Mouse (Mus musculus) cerebellum, postnatal 10 days (tissue): ENCODE measurements around the gene Hk1.
A peak's percentile ranks its signal among the peaks of the same experiment; 100 is the strongest.
"Not testable (repeated sequence)": the region's sequence is repeated elsewhere in the genome, so short reads cannot be mapped to it uniquely, and the experiment has no call there.

Source experiments
- DNase-seq, 2 experiments: peaks; one replicate each; pipeline ENCODE4 v3.0.0; 2021; ENCODE audit warnings: mixed read lengths in 2 of 2

The Hk1 gene

DNA sequence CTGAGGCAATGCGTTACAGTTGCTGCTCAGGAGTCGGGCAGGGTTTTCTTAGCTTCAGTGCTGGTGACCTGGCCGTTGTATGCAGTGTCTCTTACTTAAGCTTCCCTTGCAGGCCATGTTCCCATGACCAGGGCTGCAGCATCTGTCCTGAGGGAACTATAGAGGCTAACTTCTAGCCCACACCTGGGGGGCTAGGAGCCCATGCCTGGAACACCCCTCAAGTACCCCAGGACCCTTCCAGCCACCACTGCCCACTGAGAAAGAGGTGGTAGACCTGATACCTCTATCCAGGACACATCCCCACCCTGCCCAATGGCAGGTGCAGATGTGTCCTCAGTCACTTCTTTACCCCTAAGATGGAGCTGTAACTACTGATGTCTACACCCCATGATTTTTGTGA, 38.7 kb downstream of the Hk1 start:
- no peak for DNase-seq

DNA sequence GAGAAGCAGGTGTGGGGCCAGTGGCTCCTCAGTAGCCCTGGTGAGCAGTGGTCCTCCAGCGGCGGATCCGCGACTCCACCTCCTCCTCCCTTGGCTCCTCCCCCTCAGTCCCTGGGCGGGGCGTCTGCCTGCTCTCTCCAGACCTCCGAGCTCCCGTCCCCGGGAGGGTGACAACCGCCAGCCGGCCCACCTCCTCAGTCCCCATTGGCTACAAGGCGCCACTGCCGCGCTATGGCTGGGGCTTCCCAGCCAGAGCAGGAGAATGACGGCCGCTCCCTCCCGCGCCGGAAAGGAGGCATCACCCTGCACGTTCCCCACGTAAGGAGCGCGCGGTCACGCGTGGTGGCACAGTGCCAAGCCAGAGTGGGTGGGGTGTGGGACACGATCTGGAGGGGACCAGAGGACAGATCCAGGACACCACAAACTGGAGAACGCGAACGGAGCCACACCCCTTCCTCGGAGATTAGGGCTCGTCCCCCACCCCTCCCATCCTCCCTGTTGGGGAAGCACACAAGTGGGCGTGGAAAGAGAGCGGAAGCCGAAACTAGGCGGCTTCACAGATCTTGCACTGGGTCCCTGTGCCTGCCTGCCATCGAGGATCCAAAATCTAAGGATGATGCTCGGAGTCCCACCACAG, 39.5 kb downstream of the Hk1 start:
- peak; percentile 97 to 99 for DNase-seq

DNA sequence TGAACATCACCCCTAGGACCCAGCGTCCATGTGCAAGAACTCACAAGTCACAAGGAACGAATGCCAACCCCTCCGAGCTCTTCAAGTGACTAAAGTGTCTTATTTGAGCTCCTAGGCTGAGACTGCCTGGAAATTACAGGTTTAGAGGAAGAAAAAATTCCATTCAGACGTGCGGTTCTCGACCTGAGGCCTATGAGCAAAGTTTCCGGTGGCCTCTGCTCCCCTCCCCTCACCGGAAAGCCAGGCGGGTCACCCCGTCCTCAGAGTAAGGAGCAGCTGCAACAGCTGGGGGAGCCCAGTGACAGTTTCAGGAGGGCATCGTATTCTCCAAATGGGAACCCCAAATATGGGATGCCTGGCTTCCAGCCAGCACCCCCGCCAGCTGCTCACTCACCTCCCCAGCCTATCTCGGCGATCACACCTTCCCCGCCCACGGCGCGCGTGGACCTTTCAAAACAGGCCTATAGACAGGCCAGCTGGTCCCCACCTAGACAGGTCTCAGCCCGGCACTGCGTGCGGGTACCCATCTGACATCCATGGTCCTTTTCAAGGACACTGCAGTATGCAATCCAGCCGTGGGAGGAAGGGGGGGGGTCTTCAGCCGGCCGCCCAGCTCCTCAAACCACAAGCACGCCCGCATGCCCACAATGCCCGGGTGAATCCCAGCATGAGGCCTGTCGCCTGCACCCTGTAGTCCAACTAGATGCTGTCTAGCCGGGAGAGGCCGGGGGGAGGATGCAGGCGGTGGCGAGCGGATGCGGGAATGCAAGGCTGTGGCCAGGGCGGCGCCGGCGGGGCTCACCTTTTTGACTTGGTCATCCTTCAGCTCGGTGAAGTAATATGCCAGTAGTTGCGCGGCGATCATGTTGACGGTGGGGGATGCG, 40.3 kb downstream of the Hk1 start:
- peak; percentile 72 to 75 for DNase-seq

DNA sequence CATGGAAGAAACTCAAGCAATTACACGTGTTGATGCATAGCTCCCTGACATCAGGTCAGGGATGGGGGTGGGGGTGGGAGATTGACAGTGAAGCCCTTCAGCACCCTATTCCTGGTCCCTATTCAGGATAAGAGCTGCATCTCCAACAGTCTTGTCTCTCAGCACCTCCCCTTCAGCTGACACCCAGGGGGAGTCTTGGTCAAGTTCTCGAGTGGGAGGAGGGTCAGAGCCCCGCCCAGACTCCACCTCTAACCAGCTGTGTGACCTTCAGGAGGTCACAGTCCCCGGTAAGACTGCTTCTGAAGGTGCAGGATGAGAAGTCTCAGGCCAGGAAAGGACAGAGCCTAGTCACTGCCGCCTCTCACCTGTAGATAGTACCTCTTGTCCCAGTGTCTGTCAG, 41.1 kb downstream of the Hk1 start:
- no peak for DNase-seq

DNA sequence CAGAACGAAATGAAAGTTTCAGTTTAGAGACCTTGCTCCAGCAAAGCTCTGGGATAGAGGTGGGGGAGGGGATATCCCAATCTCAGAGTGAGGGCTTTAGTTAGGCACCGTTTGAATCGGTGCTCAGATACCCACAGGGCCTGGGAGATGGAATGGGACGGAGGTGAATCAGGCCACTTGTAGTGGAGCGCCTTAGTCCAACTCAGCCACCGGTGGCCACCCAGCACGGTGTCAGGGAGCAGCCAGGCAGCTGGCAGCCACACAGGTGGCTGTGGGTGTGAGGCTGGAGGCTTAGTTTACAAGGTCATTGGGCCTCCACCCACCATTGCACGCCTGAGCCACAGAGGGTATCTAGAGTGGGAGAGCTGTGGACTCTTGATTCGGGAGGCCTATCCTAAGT, 41.5 kb downstream of the Hk1 start:
- no peak for DNase-seq

DNA sequence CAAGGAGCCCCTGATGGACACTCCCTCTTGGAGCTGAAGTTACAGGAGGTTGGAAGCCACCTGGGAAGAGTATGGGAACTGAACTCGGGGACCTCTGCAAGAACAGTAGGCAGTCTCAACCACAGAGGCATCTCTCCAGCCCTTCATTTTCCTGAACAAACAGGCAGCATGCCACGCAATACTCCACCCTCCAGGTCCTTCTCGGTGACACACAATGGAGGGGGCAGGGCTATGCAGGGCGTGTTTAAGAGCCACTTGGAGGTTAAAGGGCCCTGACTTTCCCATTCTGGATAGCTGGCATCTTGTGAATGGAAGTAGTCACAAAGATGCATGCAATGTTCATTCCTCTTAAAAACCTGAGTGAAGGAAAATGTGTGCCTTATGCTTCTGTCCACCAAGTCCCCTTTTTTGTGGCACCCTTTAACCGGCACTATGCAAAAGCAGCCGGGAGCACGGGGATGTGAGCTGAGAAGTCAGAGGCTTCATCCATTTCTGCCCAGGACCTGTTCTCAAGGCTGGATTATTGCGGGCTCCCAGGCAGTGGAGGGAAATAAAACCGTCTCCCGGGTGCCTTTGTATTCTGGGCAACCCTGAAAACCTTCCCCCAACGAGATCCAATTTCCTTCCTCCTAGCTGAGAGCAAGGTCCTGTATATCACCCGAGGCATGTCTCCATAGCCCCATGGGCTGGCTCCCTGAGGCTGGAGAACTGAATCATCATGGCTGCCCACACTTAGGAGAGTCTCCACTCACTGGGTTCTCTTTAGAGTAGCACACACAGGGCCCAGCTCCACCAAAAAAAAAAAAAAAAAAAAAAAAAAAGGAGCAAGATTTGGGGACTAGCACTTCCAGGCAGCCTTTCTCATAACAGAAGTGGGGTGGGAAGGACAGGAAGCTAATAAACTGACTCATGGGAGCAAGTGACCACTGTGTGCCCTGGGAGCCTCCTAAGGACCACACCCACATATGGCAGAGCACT, 42.8 kb downstream of the Hk1 start:
- no peak for DNase-seq

DNA sequence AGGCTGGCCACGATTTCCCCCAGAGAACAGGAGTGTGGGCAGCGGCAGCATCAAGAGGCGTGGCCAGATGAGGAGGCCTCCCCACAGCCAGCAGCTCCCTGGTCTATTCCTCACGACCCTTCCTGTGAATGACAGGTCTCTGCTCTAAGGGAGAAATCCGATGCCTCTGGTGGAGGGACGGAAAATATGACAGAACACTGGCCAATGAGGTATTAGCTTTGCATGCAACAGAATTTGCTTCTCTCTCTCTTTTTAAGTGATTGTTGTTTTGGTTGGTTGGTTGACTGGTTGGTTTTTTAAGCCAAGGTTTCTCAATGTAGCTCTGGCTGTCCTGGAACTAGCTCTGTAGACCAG, 44.3 kb downstream of the Hk1 start:
- no peak for DNase-seq

DNA sequence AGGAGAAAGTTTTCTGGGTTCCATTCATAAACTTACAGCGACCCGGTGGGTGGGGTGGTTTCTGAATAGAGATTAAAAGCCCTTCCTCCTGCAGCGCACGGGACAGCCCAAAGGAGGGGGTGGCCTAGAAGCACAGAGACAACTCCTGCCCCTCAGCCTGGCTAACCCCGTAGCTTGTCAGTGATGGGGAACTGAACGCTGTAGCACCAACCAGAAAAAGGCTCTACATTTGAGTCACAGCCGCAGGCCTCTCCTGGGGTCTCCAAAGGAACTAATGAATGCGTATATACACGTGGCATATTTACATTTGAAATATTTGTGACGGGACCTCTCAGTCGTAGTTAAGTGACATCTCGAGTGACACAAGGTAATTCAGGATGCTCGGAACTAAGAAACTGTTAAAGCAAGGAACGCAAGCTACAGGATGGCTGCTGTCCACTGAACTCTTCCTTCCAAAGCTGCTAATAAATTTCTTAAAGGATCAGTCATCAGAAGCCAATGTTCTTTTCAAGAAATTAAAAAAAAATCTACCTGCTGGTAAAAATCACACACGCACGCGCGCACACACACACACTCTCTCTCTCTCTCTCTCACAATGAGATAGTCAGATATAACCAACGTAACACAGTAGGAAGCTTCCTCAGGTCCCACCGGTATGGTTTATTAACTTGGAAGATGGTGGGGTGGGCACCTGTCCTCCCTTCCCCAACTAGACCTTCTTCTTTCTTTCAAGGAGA, 44.9 kb downstream of the Hk1 start:
- peak in 1 of 2 experiments; percentile 5 for DNase-seq

DNA sequence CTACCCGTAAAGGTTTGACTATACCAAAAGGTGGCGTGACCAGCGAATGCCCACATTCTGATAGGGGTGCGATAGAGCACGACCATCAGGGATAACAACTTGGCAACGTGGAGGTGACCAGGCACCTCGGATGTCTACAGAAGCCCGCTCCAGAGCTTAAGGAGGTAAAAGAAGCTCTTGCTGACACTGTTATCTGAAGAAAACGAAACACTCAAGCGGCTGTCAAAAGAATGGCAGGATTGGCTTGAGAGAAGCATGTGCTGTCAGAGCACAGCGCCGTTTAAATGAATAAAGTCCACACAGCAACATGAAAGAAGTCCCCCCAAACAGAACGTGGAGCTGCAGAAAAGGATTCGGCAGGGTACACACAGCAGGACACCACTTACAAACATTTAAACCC, 46.4 kb downstream of the Hk1 start:
- no peak for DNase-seq

DNA sequence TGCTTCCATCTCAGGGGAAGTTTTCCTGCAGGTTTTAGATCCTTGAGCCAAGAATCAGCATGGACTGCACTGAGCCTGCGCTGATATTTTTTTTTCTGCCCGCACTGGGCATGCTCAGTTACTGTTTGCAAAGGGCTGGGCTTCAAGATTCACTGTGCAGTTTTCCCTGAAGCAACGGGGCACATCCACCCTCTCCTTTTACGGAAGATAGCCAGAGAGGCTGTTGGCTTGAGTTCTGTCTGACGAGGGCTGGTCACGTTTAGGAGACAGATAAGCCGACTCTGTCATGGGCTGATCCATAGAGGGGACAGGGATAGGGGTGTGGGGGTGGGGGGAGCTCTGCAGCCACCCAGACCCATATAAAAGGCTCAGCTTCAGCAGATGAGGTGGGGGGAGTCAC, 47.2 kb downstream of the Hk1 start:
- DNase-seq: peak; percentile 63 to 65

DNA sequence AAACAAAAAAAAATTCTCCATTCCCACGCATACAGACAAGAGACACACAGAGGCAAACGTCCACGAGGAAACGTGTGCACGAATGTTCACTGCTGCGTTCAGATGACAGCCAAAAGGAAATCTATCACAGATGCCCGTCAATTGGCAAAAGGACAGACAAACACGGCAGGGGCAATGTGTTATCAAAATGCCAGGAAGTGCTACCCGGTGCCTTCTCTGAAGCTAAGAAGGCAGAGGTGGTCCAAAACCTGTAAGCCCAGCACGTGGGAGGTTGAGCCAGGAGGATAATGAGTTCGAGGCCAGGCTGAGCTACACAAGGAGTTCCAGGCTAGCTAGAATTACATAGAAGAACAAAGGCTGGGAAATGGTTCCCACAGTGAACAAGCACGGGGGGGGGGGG, 47.9 kb downstream of the Hk1 start:
- peak in 1 of 2 experiments; percentile 54 for DNase-seq

DNA sequence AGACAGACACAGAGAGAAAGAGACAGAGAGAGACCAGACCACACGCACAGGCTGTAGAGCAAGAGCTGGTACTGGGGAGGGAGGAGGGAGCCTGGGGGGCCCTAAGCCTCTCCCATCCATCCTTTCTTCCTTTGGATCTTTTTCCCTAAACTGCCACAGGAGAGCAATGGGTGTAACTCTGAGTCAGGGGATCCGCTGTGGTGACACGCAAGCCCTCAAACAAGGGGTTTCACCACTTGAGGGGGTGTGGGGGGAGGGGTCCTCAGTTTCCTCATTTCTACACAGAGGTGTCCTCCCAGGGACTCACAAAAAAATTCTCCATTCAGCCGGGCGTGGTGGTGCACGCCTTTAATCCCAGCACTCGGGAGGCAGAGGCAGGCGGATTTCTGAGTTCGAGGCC, 48.4 kb downstream of the Hk1 start:
- DNase-seq: peak in 1 of 2 experiments; percentile 22

DNA sequence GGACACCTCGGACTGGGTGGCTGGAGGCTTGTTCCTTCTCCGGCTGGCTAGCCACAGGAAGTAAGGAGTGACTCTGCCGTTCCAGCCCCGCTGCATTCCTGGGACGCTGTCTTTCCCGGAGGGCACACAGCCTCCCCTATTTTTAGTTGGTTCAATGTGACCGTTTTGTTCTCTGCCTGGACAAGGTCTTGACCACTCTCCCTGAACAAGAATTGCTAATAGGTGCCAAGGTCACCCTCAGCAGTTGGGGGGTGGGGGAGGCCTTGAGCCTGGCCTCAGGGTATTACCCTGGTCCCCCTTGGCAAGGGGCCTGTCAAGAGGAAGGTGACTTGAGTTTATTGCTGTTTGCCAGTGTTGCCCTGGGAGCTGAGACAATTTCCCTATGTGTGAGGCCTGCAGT, 49.9 kb downstream of the Hk1 start:
- peak in 1 of 2 experiments; percentile 7 for DNase-seq

DNA sequence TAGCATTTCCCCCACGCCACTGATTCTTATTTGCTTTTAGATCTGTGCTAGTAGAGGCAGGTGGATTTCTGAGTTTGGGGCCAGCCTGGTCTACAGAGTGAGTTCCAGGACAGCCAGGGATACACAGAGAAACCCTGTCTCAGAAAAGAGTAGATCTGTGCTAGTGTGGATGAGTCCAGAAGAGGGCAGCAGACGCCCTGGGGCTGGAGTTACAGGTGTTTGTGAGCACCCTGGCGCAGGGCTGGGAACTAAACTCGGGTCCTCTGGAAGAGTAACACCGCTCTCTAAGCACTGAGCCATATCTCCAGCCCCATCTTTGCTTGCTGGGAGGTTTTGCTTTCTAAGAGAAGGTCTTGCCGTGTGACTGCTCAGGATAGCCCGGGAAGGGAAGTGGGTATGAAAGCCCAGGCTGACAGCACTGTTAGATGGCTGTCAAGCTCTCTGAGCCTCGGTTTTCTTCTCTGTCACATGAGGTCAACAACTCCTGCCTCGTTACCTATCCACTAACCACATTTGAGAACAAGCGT, 50.8 kb downstream of the Hk1 start:
- DNase-seq: peak in 1 of 2 experiments; percentile 5

DNA sequence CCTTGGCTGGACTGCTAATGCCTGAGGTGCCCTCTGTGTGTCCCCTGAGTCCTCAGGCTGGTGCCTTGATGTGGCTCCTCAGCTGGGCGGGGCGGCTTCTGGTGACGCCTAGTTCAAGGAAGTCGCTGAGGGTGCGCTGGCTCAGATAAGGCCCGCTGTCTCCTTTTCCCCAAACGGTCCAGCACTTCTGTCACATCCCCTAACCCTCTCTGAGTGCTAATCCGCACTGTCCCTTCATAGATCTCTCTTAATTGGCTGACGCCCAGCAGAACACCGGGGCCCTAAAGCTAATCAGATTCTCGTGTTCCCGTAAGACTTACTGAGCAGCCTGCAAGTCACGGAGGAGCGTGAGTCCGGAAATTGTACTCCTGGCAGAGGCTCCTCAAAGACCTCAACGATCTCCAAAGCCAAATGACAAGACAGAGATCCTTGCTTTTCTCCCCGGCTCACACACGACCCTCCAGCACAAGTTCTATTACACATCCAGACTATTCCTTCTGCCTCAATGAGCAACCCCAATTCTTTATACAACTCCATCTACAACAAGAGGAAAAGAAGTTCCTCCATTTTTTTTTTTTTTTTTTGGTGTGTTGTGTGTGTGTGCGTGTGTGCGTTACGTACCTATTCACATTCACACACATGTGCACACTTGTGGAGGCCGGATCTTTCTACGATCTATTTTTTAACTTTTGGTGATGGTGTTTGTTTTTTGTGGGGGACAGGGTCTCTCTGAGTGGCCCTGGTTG, 52.0 kb downstream of the Hk1 start:
- DNase-seq: peak; percentile 69 to 78

DNA sequence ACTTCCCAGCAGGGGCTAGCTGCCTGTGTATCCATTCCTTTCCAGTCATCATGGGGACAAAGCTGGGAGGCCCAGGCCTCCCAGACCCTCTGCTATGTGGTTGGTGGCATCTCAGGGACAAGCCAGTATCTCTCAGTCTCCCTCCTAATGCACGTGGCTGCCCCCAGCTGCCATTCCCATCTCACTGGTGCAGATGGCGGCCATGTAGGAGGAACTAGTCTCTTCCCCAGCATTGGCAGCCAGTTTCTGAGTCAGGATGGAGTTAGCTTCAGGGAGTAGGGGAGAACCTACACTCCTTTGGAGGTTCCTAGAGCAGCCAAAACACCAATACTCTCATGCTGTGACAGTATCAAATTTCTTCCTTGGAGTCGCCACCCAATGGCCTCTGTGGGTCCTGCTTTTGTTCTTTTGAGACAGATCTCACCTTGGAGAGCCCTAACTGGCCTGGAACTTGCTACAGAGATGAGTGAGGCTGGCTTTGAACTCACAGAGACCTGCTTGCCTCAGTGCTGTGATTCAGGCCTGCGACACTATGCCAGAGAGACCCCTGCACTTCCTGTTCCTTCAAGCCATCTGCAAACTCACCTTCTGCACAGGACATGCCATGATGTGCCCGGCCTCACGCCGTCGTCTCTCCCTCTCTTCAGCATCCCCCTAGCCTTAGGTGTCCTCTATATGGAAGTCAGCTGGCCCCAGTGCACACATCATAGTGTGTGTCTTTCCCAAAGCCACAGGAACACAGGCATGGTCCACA, 52.7 kb downstream of the Hk1 start:
- peak in 1 of 2 experiments; percentile 41 for DNase-seq

DNA sequence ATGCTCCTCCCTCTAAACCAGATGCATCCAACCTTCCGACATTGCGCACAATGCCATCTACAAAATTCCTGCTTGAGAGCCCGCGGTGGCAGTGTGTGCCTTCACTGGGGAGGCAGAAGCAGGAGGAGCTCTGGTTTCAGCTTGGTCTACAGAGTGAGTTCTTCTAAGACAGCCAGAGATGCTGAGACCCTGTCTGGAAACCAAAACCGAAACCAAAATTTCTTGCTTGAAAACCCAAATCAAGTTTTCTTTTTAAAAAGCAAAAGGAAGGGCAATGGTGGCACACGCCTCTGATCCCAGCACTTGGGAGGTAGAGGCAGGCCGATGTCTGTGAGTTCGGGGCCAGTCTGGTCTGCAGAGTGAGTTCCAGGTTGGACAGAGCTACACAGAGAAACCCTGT, 53.7 kb downstream of the Hk1 start:
- DNase-seq: no peak

DNA sequence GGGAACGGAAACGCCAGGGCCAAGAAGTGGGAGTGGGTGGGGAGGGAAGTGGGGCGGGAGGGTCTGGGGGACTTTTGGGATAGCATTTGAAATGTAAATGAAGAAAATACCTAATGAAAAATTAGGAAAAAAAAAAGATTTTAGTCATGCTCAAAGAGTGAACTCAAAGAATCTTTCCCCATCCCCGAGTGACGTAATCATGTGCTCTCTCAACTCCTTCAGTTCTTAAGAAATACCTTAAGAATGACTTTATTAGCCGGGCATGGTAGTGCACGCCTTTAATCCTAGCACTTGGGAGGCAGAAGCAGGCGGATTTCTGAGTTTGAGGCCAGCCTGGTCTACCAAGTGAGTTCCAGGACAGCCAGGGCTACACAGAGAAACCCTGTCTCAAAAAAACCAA, 56.9 kb downstream of the Hk1 start:
- not testable (repeated sequence) for DNase-seq

DNA sequence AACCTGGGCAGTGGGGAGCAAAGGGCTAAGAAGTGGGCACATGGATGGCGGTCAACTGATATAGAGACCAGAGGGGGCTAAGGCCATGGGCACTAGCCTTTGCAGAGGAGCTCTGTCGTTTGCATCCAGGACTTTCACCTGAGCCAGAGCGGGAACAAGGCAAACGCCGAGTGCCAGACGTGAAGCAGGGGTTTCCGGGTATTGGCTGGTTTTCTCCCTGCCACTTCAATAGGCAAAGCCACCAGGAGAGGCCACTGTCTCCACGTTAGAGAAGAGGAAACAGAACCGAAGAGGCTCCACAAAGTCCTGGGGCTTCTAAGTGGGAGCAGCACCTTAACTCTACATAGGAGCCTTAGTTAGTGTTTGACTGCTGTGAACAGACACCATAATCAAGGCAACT, 58.3 kb downstream of the Hk1 start:
- DNase-seq: peak; percentile 60 to 65

DNA sequence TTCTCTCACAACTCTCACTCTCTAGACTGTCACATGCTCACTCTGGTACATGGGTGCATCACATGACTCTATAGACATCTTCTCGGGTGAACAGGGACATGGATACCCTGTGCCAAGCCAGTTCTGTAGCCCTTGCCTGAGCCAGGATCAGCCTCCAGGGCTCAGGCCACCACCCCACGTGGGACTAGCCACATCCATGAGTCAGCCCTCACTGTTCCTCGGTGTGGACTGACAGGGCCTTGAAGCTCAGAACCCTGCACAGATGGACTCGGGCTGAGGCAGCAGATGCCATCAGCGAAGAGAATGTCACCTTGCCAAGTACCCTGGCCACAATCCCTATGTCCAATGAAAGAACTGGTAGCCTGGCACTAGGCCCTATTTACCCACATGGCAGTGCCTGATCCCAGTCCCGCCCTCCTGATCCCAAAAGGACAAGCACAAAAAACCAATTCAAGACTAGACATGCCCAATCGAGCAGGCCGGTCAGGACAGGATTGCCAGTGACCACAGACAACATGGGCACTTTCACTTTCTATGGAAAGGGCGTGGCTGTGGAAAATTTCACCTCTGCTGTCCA, 59.2 kb downstream of the Hk1 start:
- peak; percentile 99 to 100 for DNase-seq
